Mouse (Mus musculus): ENCODE data around the gene Trim62. TPM values are rescaled to one million over a fixed set of nuclear protein-coding genes. Genes with fewer than 3 reads are reported as not detected.
A peak's percentile ranks its signal among the peaks of the same experiment; 100 is the strongest.

Trim62 gene
- total and polyA plus RNA-seq, 2 experiments, result 0.28 to 1.0 TPM

DNA sequence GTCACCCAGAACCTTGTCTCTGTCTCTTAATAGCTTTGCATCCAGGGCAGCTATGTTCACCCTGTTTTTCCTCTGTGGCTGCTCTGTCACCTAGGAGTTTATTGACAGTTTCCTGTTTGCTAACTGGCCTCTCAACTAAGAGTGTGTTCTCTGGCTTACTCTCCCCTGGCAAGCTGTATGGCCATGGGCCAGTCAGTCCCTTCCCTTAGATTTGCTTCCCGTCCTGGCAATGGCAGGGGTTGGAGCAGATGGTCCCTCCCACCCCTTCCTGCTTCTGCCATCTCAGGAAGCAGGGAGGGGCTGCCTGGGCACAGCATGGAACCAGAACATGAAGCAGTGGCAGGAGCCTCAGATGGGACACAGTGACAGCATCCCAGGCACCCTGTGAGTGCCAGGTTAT, 7.8 kb downstream of the Trim62 start:
- no peaks in the 10 kb centered on the region for H3K36me3 ChIP-seq (ENCODE audit: control insufficient read depth, insufficient read depth, low read length)
- peak; percentile 16 for DNase-seq (ENCODE audit: extremely low read depth, low read depth, low spot score)
- H3K27me3 ChIP-seq (ENCODE audit: control insufficient read depth, insufficient read depth, low read length), result no peaks in the 10 kb centered on the region
- H3K4me3 ChIP-seq (ENCODE audit: insufficient read depth, low read depth, low read length), result no peak overlapping the region
- no peaks in the 10 kb centered on the region for H3K79me2 ChIP-seq (ENCODE audit: control insufficient read depth, insufficient read depth, low read length)
- H3K27ac ChIP-seq (replicated peaks; ENCODE audit: insufficient read depth, low read depth, low read length), result no peak overlapping the region
- WGBS, result 9% methylated on average over 1 of the region's 1 CpGs
- H3K9ac ChIP-seq (ENCODE audit: low read depth, low read length), result no peak overlapping the region
- H3K4me1 ChIP-seq (ENCODE audit: control insufficient read depth, insufficient read depth, low read length), result no peaks in the 10 kb centered on the region
- TF ChIP-seq POLR2A (IDR thresholded peaks at IDR 0.05; ENCODE audit: extremely low read depth, insufficient read depth, low read length) (no peak), CTCF (IDR thresholded peaks at IDR 0.05; ENCODE audit: low read depth, low read length) (no peak)

DNA sequence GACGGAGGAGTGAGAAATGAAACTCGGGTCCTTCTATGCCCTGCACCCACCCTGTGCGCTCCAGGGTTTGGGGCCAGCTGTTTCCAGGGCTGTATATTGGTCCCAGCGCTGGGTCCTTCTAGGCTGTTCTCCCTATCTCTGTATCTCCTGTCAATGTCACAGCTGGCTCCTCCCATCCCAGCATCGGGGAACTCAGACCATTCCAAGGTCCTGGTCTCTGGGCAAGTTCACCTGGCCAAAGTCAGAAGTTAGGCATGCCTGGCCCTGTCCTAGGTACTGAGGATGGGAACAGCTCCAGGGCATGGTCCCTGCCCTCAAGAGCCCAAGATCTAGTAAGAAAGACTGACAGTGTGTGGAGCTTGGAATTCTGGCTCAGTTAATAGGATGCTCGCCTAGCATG, 8.4 kb downstream of the Trim62 start:
- Histone ChIP-seq H3K79me2 (ENCODE audit: control insufficient read depth, insufficient read depth, low read length) (no peaks in the 10 kb centered on the region), H3K27me3 (ENCODE audit: control insufficient read depth, insufficient read depth, low read length) (no peaks in the 10 kb centered on the region), H3K4me1 (ENCODE audit: control insufficient read depth, insufficient read depth, low read length) (no peaks in the 10 kb centered on the region), H3K36me3 (ENCODE audit: control insufficient read depth, insufficient read depth, low read length) (no peaks in the 10 kb centered on the region), H3K27ac (replicated peaks; ENCODE audit: insufficient read depth, low read depth, low read length) (no peak overlapping the region), H3K9ac (ENCODE audit: low read depth, low read length) (no peak overlapping the region), H3K4me3 (ENCODE audit: insufficient read depth, low read depth, low read length) (no peak overlapping the region)
- 67% methylated on average over 6 of the region's 6 CpGs for WGBS
- DNase-seq (ENCODE audit: extremely low read depth, low read depth, low spot score), result no peak
- TF ChIP-seq POLR2A (IDR thresholded peaks at IDR 0.05; ENCODE audit: extremely low read depth, insufficient read depth, low read length) (no peak), CTCF (IDR thresholded peaks at IDR 0.05; ENCODE audit: low read depth, low read length) (no peak)

DNA sequence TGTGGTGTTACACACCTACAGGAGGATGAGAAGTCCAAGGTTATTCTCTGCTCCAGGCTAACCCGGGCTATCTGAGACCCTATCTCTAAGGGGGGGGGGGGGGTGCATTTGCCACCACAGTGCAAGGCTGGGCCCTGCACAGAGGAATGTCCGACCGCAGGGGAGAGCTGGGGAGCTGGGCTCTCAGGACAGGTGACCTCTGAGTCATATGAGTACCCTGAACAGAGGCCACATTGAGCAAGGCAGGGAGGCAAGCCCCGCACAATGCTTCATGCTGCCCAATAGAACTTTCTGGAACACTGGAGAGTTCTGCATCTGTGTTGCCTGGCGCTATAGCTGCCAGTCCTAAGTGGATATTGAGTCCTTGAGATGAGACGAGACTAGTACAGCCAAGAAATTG, 8.8 kb downstream of the Trim62 start:
- Histone ChIP-seq H3K36me3 (ENCODE audit: control insufficient read depth, insufficient read depth, low read length) (no peaks in the 10 kb centered on the region), H3K79me2 (ENCODE audit: control insufficient read depth, insufficient read depth, low read length) (no peaks in the 10 kb centered on the region), H3K9ac (ENCODE audit: low read depth, low read length) (no peak overlapping the region), H3K4me3 (ENCODE audit: insufficient read depth, low read depth, low read length) (no peak overlapping the region), H3K27ac (replicated peaks; ENCODE audit: insufficient read depth, low read depth, low read length) (no peak overlapping the region), H3K27me3 (ENCODE audit: control insufficient read depth, insufficient read depth, low read length) (no peaks in the 10 kb centered on the region), H3K4me1 (ENCODE audit: control insufficient read depth, insufficient read depth, low read length) (no peaks in the 10 kb centered on the region)
- no peak for DNase-seq (ENCODE audit: extremely low read depth, low read depth, low spot score)
- no peak for TF ChIP-seq POLR2A (IDR thresholded peaks at IDR 0.05; ENCODE audit: extremely low read depth, insufficient read depth, low read length)
- TF ChIP-seq CTCF (IDR thresholded peaks at IDR 0.05; ENCODE audit: low read depth, low read length), result no peak
- WGBS, result 82% methylated on average over 6 of the region's 6 CpGs

- H3K36me3 ChIP-seq (ENCODE audit: control insufficient read depth, insufficient read depth, low read length), result no peaks in the 10 kb centered on the region
- no peak overlapping the region for H3K27ac ChIP-seq (replicated peaks; ENCODE audit: insufficient read depth, low read depth, low read length)
- WGBS, result 83% methylated on average over 12 of the region's 12 CpGs
- no peaks in the 10 kb centered on the region for H3K4me1 ChIP-seq (ENCODE audit: control insufficient read depth, insufficient read depth, low read length)
- no peaks in the 10 kb centered on the region for H3K27me3 ChIP-seq (ENCODE audit: control insufficient read depth, insufficient read depth, low read length)
- no peak for DNase-seq (ENCODE audit: extremely low read depth, low read depth, low spot score)
- TF ChIP-seq CTCF (IDR thresholded peaks at IDR 0.05; ENCODE audit: low read depth, low read length), result no peak
- TF ChIP-seq POLR2A (IDR thresholded peaks at IDR 0.05; ENCODE audit: extremely low read depth, insufficient read depth, low read length), result no peak
- H3K4me3 ChIP-seq (ENCODE audit: insufficient read depth, low read depth, low read length), result no peak overlapping the region
- H3K9ac ChIP-seq (ENCODE audit: low read depth, low read length), result no peak overlapping the region
- no peaks in the 10 kb centered on the region for H3K79me2 ChIP-seq (ENCODE audit: control insufficient read depth, insufficient read depth, low read length)
These were observed 10.7 kb downstream of the Trim62 start for GRCm38 (mm10) chr4:128894112-128894511.

DNA sequence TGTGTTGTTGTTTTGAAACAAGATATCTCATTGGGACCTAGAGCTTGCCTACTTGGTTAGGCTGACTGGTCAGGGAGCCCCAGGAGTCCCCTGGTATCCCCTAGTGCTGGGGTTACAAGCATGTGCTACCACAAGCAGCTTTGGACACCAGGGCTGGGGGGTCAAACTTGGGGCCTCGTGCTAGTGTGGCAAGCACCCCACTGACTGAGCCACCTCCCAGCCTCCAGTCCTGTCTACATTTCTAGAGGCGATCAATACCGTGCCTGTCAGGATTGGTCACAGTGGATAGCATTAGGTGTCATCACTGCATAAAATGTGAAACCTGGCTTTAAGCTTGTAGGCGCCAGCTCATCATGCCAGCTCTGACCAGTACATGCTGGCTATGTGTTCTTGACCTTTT, 12.5 kb downstream of the Trim62 start:
- no peaks in the 10 kb centered on the region for H3K4me1 ChIP-seq (ENCODE audit: control insufficient read depth, insufficient read depth, low read length)
- WGBS, result 82% methylated on average over 4 of the region's 4 CpGs
- H3K9ac ChIP-seq (ENCODE audit: low read depth, low read length), result no peak overlapping the region
- no peak overlapping the region for H3K4me3 ChIP-seq (ENCODE audit: insufficient read depth, low read depth, low read length)
- H3K27ac ChIP-seq (replicated peaks; ENCODE audit: insufficient read depth, low read depth, low read length), result no peak overlapping the region
- TF ChIP-seq POLR2A (IDR thresholded peaks at IDR 0.05; ENCODE audit: extremely low read depth, insufficient read depth, low read length), result no peak
- H3K79me2 ChIP-seq (ENCODE audit: control insufficient read depth, insufficient read depth, low read length), result no peaks in the 10 kb centered on the region
- no peaks in the 10 kb centered on the region for H3K27me3 ChIP-seq (ENCODE audit: control insufficient read depth, insufficient read depth, low read length)
- no peak for DNase-seq (ENCODE audit: extremely low read depth, low read depth, low spot score)
- no peaks in the 10 kb centered on the region for H3K36me3 ChIP-seq (ENCODE audit: control insufficient read depth, insufficient read depth, low read length)

DNA sequence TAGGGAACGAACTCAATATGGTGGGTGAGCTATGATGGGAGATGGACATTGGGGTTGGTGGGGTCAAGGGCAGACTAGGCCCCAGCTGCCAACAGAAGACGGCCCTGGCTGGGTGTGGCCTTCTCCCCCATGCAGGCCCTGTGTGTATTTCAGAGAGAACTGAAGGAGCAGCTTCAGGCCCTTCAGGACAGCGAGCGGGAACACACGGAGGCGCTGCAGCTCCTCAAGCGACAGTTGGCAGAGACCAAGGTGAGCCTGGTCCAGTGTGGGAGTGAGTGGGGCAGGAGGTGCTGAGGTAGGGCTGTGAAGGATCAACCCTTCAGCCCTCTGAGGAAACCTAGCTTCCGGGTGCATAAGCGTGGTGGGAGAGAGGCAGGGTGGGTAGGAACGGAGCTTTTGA, 13.3 kb downstream of the Trim62 start:
- Histone ChIP-seq H3K27me3 (ENCODE audit: control insufficient read depth, insufficient read depth, low read length) (no peaks in the 10 kb centered on the region), H3K79me2 (ENCODE audit: control insufficient read depth, insufficient read depth, low read length) (no peaks in the 10 kb centered on the region), H3K27ac (replicated peaks; ENCODE audit: insufficient read depth, low read depth, low read length) (no peak overlapping the region), H3K4me3 (ENCODE audit: insufficient read depth, low read depth, low read length) (no peak overlapping the region), H3K4me1 (ENCODE audit: control insufficient read depth, insufficient read depth, low read length) (no peaks in the 10 kb centered on the region), H3K36me3 (ENCODE audit: control insufficient read depth, insufficient read depth, low read length) (no peaks in the 10 kb centered on the region), H3K9ac (ENCODE audit: low read depth, low read length) (no peak overlapping the region)
- 96% methylated on average over 10 of the region's 10 CpGs for WGBS
- TF ChIP-seq POLR2A (IDR thresholded peaks at IDR 0.05; ENCODE audit: extremely low read depth, insufficient read depth, low read length) (no peak), CTCF (IDR thresholded peaks at IDR 0.05; ENCODE audit: low read depth, low read length) (no peak)
- no peak for DNase-seq (ENCODE audit: extremely low read depth, low read depth, low spot score)

All from liver, adult 2 months (tissue).